Mouse (Mus musculus) 3T3-L1 (cell line): ENCODE results near the gene Rhox13.

ENCODE experiments used
- DNase-seq: peaks from one replicate; pipeline ENCODE4 v3.0.0-alpha.2; 2015; ENCODE audit warnings: low read depth, low spot score

The Rhox13 gene

GRCm38 (mm10) chrX:38120982-38121381, at the start of gene Rhox13:
Gene Rhox13, plus strand, starts transcription at chrX:38121219.
- no peak for DNase-seq

- peak; percentile 33 for DNase-seq
Measured at GRCm38 (mm10) chrX:38084226-38084625, 36.8 kb upstream of the Rhox13 start.

GRCm38 (mm10) chrX:38085041-38085440, 36.0 kb upstream of the Rhox13 start, which contains the start of gene Rhox11:
Gene Rhox11, minus strand, starts transcription at chrX:38085141.
- DNase-seq, result no peak

- DNase-seq, result no peak
Measured at GRCm38 (mm10) chrX:38110807-38111206, 10.2 kb upstream of the Rhox13 start, which contains the start of gene Rhox12. Gene Rhox12, minus strand, starts transcription at chrX:38110907.

GRCm38 (mm10) chrX:38121478-38121877, 459 bp downstream of the Rhox13 start:
- DNase-seq, result no peak

GRCm38 (mm10) chrX:38159097-38159496, 38.1 kb downstream of the Rhox13 start:
- DNase-seq, result peak; percentile 39

- no peak for DNase-seq
Measured at GRCm38 (mm10) chrX:38165315-38165714, 44.3 kb downstream of the Rhox13 start.

GRCm38 (mm10) chrX:38166064-38166463, 45.0 kb downstream of the Rhox13 start:
- DNase-seq, result no peak

- DNase-seq, result no peak
Measured at GRCm38 (mm10) chrX:38166592-38166991, 45.6 kb downstream of the Rhox13 start.
